Mouse (Mus musculus) liver, adult (tissue): ENCODE data around the gene Ephb2.

ENCODE experiments used
- GATA4 ChIP-seq: IDR thresholded peaks from 2 replicates; pipeline ENCODE4 v1.6.1; 2014; ENCODE audit warnings: mild to moderate bottlenecking, low read length; ENCODE audit not compliant: insufficient replicate concordance

Ephb2 gene

GRCm38 (mm10) chr4:136789821-136790220 is 46.0 kb downstream of the Ephb2 start:
- no peak for TF ChIP-seq GATA4

DNA sequence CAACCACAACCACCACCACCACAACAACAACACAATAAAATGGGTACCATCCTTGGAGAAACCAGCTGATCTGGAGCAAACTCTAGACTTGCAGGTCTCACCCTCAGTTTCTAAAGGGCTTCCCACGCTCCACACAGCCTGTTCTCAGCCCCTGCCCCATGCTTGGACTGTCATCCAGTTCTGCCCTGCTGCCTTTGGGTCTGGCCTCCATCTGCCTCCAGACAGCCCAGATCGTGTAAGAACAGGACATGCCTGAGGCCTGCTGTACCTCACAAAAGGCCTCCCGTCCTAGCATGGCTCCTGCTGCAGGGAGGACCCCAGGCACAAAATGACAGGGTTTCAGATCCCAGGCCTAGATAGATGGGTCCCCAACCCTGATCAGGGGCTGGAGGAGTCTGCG is 48.4 kb downstream of the Ephb2 start:
- TF ChIP-seq GATA4: no peak

GRCm38 (mm10) chr4:136786453-136787276 is 49.1 kb downstream of the Ephb2 start:
- TF ChIP-seq GATA4: no peak

DNA sequence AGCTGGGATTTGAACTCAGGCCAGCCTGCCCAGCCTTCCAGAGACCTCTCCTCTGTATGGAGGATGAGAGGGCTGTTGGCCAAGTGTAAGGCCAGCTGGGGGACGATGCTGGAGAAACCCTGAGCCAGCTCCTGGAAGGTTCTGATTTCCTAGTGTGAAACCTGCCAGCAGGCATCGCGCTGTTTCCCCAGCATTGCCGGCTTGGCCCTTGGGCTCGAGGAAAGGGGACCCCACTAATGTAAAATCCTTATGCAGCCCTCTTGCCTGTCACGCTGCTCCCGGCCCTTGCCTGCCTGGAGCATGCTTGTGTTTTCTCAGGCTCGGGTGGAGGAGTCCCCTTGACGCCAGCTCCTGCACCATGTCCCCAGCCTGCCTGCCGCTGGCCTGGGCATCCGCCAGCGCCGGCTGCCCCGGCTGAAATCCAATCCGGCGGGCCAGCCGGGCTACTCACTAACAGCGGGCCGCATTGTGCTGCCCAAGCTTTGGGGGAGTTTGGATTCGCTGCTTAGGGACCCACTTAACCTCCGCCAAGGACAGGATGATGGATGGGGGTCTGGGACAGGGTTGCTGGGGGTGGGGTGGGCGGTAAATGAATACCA is 52.1 kb downstream of the Ephb2 start:
- TF ChIP-seq GATA4: no peak

- no peak for TF ChIP-seq GATA4
These were observed 53.2 kb downstream of the Ephb2 start for GRCm38 (mm10) chr4:136782579-136782925.

- TF ChIP-seq GATA4: no peak
These were observed 53.8 kb downstream of the Ephb2 start for GRCm38 (mm10) chr4:136781868-136782578.

DNA sequence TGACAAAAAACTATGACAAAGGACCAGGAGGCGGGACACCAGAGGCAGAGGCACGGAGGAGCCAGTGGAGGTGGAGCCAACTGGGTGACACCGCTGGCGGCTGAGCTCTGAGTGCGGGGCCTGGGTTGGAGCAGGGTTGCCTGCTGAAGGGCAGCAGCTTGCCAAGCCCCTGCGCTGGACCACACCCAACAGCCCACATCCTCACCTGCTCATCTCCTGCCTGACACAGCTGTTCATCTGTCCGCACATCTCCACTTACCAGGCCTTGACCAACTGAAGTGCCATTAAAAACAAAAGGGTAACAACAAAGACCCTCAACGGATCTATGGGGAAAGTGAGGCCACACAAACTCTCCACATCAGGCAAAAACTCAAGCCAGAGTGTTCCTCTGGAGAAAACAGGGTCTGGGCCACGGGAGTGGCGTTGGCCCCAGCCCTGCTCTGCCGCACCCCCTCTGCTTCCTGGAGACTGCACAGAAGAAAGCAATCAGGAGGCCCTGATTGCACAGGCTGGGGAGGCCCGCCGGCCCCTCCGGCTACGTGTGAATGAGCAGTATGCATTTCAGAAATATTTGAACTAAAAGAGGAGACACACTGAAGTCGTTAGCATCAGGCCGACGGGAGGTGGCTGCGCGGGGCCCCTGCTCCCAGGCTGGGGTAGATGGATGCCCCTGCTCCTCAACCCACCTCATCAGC is 55.4 kb downstream of the Ephb2 start:
- no peak for TF ChIP-seq GATA4

DNA sequence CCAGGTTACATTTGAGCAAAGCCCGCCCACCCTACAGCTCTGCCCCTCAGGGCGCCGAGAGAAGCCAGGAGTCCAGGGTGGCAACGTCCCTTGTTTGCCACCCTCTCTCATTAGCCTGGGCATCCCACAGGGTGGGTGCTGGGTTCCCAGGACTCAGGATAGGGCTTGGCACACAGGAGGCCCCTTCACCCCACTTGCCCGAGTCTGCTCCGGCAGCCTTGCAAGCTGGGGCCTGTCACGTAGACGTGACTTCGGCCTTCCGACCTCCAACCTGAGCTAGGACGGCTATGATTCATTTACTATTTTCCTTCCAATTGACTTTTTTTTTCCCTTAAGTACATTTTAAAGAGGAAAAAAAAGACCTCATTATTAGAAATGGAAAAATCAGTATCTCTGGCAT is 56.6 kb downstream of the Ephb2 start:
- no peak for TF ChIP-seq GATA4

- no peak for TF ChIP-seq GATA4
These were observed 59.3 kb downstream of the Ephb2 start for GRCm38 (mm10) chr4:136776471-136776892.

DNA sequence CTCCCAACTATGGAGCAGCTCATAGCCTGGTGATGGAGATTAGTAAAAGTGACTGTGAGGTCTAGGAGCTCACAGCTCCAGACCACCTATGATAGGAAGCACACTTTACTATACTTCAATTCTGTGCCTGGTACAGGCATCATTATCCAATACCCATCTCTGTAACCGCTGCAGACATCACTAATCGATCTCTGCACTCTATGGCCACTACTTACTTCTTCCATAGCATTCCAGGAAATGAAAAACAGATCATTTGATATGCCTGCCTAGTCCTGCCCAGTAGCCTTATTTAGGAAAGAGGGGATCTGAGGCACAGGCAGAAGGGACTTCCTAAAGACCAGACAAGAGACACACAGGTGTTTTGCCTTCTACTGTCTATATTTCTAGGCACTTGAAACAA is 59.9 kb downstream of the Ephb2 start:
- TF ChIP-seq GATA4: no peak

- no peak for TF ChIP-seq GATA4
These were observed 61.6 kb downstream of the Ephb2 start for GRCm38 (mm10) chr4:136774201-136774600.

- TF ChIP-seq GATA4: no peak
These were observed 62.7 kb downstream of the Ephb2 start for GRCm38 (mm10) chr4:136772952-136773584.

- no peak for TF ChIP-seq GATA4
These were observed 63.5 kb downstream of the Ephb2 start for GRCm38 (mm10) chr4:136772318-136772717.

DNA sequence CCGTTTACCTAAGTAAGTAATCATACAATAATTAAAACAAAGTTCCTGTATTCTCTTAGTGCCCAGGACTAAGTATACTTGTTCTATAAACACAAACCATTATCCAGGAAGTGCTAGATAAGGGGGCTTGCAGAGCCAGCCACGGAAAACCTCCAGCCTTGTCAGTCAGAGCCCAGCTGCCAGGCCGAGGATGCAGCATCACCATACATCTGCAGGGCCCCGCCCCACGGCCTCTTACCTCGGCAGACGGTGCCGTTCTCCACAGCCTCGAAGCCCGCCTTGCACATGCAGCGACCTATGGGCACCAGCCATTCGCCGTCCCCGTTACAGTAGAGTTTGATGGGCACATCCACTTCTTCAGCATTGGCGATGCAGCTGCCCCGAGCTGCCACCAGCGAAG is 65.1 kb downstream of the Ephb2 start:
- no peak for TF ChIP-seq GATA4

- no peak for TF ChIP-seq GATA4
These were observed 67.3 kb downstream of the Ephb2 start for GRCm38 (mm10) chr4:136768499-136768898.
